Mouse (Mus musculus) adrenal gland, adult 18-20 months (tissue): Measurements from ENCODE around the gene Creb3l1. TPM values are rescaled to one million over a fixed set of nuclear protein-coding genes. Genes with fewer than 3 reads are reported as not detected.
A peak's percentile ranks its signal among the peaks of the same experiment; 100 is the strongest.

Source experiments
- DNase-seq, 2 experiments: peaks; one replicate each; pipeline ENCODE4 v3.0.0; 2021 to 2022; ENCODE audit warnings: low spot score in 2 of 2
- total RNA-seq, 2 experiments: library from RNA; stranded (reverse); gene quantifications; 1 replicate in 1 of 2; 2 replicates in 1 of 2; pipeline ENCODE4 v1.2.3; 2021

Creb3l1 gene
- total RNA-seq, 2 experiments from 2014 or later = 10.5 to 36.6 TPM

DNA sequence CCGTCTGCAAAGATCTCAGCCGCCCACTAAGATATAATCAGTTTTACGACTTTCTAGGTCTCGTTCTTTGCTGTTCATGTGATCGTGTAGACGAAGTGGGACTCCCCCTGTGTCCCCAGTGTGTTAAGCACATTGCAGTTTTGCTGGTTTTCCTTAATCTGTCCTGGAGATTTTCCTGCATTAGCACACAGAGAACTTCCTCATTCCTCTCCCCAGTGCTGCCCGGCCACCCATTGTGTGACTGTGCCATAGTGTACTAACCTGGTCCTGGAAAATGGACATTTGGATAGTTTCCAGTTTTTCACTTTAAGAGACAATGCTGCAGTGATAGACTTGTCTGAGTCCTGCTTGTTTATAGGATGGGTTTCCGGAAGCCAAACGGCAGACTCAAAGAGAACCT lies 10.0 kb upstream of the Creb3l1 start:
- no peak for DNase-seq

DNA sequence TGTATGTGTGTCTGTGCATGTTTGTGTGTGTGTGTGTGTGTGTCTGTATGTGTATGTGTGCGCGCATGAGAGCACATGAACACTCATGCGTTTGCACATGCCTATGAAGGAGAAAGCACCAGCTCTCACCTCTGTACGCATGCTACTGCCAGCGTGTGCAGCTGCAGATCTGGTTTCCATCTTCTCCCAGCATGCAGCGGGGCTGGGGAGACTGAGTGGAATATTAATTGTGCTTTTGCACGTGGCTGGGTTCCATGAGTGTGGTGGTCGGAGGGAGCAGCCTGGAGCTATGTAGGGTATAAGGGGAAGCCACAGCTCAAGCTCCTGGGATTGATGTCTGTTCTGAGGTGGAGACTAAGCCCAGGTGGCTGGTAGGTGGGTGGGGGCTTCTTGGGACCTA lies 6.3 kb upstream of the Creb3l1 start:
- no peak for DNase-seq

DNA sequence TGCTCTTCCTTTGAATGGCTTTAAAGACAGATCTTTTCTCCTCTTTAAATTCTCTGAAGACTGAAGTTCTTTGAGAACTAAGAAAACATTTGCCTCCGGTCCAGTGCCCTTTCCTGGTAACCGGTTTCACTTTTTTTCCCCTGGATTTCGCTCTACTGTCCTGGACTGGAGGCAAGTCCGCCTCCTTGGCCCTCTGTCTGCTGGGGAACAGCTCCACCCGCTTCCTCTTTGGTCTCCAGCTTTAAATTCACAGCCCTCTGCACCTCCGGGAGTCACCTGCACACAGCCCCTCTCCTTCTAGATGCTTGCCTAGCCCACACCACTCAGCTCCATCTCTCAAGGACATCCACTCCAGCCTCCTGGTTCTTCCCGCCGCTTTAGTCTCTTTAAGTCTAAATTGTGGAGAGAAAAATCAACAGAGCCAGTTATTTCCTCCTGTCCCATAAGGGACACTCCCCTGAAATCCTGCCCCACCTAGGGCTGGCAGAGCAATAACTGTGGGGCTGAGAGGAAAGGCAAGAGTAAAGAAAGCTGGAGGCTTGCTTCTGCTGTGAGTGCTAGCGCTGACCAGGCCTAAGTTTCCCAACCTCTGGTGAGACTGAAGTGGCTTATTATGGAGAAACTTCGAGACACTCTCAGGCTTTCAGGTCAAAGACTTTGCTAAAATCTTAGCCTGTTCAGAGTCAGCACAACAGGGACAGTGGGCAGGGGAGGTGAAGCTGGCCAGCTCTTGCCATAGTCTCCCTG lies 5.3 kb upstream of the Creb3l1 start:
- no peak for DNase-seq

DNA sequence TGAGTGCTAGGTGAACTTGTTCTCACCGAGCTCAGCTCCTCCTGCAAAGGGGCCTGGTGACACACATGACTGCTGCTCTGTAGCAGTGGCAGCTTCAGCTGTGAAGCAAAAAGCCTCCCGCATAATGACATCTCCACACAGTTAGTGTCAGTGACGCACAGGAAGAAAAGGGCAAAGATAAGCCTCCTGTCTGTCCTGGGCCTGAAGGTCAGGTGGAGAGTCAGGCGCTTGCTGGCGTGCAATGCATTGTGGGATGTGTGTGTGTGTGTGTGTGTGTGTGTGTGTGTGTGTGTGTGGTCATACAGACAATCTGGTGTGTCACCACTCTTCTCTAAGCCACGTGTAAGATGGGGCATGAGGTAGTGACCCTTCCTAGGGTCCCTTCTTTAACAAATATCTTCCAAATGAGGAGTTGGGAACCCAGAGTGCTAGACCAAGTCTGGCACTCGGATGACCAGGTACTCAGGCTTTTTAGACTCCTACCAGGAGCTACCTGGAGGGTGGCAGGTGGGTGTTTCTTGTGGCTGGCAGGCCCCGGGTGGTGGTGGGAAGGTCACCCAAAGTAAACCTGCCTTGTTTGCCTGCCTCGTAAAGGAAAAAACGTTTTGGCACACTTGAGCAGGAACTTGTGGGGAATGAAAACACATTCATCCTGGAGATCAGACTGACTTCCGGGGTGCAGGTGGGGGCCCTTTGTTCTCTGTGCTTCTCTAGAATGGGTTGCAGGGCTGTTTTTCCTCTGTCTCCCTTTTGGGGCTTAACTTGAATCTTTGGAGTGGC lies 3.7 kb upstream of the Creb3l1 start:
- peak; percentile 45 to 65 for DNase-seq

DNA sequence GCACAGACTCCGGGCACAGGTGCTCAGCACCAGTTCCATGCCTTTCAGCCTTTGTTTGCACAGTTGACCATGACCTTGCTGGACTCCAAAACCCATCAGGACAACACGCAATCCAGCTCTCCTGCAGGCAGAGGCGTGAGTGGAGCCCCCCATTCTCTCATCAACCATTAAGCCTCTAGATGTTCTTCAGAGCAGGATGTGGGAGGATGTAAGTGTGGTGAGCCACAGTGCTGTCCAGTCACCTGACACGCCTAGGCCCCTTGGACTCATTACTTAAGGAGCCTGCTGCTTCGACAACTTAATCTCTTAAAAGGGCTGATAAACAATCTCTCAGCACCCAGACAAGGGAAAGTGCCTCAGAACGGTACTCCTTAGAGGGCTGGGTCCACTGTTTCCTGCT lies 1.7 kb upstream of the Creb3l1 start:
- DNase-seq = no peak

DNA sequence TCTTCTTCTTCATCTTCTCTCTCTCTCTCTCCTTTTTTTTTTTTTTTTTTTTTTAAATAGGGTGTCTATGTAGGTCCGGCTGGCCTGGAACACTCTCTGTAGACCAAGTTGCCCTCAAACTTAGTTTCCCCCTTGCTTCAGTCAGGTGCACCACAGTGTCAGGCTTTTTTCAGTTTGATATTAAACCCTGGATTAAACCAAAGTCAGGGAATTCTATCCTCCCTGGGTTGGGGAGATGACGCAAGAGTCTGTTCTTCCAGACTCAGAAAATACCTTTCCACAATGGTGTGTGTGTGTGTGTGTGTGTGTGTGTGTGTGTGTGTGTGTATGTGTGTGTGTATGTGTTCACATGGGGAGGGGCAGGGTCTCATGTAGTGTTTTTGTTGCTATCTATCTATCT lies 900 bp upstream of the Creb3l1 start:
- DNase-seq = no peak

DNA sequence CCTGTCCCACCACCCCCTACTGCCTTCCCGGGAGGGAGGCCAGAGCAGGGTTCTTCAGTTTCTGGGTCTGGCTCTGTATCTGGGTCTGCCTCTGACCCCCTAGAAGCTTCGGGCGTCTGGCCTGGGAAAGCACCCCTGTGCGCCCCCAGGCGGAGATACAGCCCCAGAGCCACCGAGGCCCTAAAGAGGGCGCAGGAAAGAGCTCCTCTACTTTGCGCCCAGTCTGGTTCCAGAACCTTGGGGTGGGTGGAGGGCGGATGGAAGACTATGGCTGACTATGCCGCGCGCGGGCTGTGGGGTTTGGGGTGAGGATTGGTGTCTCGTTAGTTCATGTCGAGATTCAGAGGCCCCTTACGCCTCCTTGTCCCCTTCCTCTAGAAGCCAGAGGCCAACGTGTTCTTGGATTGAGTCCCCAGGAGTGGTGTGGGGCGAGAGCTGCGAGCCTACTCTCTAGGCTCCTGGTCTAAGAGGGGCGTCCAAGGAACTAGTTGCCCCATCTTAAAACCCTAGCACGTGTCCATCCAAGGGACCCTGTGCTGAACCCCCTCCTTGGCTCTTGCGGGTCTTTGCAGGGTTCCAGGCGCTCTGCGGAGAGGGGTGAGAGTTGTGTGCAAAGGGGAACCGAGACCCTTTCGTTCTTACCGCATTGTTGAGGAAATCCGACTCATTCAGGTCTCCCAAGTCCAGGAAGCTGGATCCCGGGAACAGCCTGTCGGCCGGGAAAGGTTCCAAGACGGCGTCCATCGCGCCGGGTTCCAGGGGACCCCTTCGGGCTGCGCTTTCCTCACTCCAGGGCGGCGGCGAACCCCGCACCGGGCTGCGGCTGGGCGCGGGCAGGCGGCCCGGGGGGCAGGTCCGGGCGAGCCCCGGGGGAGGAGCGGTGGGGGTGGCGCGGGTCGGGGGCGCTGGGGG lies 684 bp downstream of the Creb3l1 start:
- peak in 1 of 2 experiments; percentile 54 for DNase-seq

DNA sequence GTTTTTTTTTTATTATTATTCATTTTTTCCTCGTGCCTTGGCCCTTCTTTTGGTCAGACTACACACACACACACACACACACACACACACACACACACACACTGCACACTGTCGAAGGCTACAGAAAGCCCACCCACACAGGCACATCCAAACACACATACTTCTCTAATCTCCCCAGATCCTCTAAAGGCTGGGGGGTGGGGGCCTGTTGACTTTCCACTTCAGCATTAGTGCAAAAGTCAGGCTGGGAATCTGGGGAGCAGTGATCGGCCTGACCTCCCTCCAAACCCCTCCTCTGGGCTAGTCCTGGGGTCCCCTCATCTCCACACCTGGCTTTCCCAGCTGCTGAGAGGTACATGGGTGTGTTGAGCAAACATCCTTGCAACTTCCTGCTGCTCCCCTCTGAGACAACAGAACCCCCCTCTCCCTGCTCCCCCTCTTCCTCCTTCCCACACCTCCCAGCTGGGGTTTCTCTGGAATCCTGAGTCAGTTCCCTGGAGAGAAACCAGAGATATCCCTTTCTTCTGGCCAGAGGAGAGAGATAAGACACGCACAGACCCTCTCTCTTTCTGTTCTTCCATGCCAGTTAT lies 3.5 kb downstream of the Creb3l1 start:
- DNase-seq = no peak

DNA sequence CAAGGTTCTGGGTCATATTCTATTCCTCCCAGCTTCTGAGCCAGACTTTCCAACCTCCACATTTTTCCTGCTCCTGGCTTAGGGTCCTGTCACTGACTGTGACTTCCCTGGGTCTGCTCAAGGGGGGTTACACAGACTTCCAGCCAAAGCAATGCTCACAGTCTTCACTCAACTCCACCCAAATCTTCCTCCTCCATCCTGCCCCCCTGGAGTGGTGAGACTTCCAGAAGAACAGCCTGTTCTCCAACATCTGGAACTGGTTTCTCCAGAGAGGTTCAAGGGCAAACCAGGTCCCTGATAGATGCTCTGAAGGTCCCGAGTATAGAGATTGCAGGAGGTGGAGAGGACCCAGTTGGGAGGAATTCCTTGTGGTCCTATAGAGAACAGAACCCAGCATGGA lies 6.9 kb downstream of the Creb3l1 start:
- no peak for DNase-seq

DNA sequence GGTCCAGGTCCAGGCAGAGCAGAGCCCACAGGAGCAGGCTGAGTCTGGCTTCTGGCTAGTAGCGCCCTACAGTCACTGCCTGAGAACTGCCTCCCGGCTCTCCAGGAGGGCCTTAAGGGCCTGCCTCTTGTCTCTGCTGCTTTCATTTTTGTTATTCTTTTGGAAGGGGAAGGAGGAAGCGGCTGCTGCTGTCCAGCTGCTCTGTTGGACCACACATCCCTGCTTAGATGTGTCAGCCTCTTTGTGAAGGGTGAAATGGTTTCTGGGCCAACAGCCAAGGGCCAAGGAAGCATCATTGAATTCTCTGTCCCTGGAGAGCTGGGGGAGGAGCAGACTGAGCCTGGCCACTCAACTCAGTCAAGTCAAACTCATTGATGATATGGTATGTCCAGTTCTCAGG lies 7.3 kb downstream of the Creb3l1 start:
- peak; percentile 55 for DNase-seq

DNA sequence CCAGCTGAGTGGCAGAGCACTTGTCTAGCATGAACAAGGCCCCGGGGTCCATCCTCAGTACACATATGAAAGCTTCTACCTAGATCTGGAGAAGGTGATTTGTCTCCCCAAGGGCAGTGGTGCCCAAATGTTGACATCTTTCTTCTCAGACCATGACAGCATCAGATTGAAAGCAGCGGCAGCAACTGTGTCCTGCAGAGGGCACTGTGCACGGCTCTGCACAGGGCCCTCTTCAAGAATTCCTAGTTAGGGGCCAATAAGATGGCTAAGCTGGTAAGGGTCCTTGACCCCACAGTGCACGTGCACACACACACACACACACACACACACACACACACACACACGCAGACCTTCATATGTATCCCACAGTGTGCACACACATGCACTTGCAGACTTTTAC lies 9.4 kb downstream of the Creb3l1 start:
- DNase-seq = no peak

DNA sequence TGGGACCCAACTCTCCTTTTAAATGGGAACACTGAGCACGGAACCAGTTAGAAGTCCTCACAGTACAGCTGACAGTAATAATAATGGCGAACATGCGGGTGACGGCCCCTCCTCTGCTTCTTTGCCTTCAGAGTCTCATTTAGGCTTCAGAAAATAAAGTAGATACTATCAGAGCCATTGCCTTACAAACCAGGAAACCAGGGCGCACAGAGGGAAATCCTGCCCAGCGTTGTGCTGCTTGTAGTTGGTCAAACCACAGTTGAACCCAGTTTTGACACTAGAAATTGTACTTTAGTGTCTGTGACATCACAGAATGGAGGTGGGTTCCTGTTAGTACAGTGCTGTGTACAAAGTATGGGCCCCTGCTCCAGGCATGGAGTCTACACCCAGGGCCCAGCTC lies 10.1 kb downstream of the Creb3l1 start:
- no peak for DNase-seq

DNA sequence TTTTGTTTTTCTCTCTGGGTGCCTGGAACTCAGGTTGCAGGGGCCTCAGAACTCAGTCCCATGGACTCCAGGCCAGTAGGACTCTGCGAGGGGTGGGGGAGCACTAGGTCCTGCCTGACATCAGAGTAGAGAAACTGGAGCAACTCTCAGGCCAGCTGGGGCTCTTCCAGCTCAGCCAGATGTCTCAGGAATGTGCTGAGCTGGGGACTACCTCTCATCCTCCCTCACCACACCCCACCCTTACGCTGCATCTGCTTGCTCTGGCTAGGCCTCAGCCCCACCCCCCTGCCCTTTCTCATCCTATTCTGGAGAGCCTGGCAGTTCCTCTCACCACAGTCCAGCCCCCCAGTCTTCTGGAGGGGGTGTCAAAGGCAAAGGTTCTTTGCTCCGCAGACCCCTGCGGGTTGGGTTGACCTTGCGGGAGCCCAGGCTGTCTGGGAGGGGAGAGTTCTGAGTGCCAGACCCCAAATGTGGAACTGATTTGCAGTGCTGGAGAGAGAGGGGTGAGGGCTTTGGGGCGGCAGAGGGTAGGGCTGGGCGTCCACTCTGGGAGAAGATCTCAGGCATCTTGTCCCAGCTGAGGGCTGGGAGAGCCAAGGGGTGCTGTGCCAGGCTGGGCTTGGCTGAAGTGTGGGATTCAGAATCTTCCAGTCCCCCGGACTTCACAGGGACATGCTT lies 11.4 kb downstream of the Creb3l1 start:
- no peak for DNase-seq

DNA sequence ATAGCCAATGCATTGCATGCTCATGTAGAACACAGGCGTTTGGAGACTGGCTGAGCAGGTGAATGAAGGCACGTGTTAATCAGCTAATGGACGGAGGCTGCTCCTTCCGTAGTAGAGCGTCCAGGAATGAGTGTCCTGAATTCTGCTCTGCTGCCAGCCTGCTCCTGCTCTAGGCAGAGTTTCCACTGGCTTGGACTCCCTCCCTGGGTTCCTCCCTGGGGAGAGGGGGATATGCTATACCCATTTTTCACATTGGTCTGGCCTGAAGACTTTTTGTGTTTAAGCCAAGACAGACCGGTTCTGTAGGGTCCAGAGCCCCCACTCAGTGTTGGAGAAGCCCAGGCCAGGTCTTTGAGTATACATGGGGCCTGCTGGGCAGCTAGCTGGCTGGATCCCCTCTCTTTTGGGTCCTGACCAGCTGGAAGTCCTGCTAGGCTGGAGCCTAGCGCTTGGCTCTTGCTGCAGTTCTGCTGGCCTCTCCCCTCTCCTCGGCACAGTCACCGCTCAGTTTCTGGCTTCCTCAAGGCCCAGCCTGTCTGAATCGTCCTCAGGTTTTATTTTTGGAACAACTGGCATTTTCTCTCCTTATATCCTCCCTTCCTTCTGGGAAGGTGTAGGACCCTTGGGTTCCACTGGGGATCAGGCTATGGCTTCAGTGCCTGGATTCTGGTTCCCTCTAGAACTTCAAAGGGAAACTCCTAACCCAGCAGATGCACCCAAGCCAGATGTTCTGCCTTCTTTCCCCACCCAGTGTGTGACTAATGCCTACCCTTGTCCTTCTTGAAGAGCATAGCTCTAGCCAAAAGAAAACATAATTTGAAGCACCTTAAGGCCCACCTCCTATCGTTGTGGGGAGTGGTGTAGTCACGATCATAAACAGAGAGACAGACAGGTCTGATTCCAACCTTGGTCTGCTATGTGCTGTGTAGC lies 12.6 kb downstream of the Creb3l1 start:
- no peak for DNase-seq

DNA sequence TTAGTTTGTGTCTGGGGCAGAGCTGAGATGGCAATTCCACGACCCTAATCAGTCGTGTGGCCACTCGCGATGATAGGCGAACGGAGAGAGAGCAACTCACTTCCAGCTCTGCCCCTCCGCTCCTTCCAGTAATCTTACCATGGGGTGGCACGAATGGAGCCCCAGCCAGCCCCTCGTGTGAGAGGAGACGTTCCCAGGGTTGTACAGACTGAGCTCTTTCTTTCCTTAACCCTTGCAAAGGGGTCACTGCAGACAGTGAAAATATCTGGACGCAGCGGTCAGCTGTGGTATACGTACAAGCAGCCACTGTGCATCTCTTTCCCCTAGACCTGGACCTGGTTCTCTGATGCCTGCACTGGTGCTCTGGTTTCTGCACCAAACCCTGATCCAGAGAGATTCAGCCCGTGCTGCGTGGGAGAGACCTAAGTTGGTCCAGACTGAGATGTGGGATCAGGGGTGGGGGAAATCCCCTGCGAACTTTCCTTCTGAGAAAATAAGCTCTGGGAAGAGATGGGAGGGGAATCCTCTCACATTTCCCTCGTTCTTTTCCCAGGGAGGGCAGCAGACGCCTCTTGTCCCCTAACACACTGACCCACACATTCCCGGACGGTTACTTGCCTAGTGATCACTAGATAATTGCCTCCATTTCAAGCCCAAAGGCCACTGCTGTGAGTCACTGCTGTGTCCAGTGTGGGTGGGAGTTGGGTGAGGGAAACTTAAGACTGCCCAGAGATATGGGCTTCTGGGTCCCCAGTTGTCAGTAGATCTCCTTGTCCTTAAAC lies 15.5 kb downstream of the Creb3l1 start:
- no peak for DNase-seq

DNA sequence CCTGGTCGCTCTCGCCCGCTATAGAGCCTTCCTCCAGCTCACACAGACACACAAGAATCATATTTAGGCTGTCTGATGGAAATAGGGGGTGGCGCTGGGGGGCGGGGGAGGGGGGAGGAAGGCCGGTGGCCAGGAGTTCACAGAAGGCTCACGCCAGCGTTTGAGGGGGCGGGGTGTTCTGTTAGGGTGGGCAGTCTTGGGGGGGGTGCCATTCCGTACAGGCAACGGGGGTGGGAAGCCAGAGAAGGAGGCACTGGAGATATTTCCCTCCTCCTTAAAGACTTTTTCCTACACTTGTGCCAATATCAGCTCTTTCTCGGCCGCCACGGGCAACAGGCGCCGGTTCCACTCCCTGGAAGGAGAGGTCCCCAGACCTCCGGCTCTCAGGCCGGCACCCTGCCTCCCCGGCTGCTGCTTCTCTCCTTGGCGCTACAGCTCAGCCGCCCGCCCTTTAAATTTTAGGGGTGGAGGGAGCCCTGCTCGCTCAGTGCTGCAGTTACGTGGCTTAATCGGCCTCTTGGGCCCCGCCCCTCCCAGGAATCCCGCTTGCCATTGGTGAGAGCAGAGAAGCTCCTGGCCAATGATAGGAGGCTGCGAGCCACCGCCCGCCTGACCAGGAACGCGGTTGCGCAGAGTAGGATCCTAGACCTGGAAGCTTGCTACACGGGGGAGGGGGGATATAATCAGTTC lies 16.2 kb downstream of the Creb3l1 start:
- DNase-seq = peak; percentile 90

DNA sequence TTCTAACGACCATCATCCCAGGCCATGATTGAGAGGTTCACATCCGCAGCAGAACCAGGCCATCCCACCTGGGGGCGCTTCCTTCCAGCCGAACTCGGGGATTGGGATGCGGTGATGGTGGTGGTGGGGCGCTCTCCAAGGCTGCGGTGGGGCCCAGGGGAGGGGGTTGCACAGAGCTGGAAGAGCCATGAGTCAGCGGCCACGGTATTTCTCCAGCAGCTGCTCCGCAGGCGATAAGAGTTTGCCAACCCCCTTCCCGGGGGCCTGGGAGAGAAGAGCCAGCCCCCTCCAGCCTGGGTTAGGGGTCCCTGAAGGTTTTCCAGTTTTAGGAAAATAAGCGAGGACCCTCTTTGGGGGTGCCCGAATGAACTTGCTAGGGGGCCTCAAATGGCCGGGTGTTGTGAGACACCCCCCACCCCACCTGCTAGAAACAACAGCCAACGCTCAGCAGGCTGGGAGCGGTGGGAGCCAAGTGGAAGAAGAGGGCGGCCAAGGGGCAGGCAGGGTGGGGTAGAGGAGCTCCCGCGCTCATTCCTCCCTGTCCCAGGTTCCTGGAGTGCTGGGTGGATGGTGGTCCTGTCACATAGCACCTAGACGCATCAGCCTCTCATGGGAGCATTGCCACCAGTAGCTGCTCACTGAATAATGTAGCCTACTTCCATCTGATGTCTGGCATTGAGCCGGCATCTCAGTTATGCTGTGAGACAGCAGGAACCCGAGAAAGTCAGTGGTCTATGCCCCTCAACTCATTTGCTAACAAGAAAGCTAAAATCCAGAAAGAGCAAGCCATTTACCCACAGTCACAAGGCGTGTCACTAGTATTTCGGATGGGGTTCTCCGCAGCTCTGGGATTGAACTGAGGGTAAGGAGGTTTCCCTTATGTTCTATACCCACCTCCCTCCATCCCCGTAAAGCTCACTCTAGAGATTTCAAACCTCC lies 17.1 kb downstream of the Creb3l1 start:
- peak in 1 of 2 experiments; percentile 56 for DNase-seq
